Comparison of ENCODE assay signal across 8 mouse cellular contexts in the genomic region with DNA sequence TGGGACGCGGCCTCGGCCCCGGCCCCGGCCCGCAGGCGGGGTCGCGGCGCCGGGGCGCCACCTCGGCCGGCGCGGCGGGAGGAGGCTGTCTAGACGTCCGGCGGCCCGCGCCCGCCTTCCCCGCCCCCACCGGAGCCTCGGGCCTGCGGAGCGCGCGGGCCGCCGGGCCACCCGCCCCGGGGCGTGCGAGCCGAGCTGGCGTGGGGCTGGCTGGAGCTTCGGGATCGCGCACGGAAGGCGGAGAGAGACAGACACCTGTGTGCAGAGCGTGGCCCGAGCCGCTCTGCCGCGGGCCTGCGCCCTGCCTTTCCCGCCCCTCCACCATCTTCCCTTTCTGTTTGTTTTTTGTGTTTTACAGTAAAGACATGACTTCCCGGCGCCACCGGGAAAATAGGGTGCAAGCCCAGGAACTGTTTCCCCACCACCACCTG. TPM values are rescaled to one million over a fixed set of nuclear protein-coding genes. Genes with fewer than 3 reads are reported as not detected.
DNase-seq lines count a peak whose midpoint lies in the region; ATAC-seq and TF ChIP-seq lines count a peak whose summit lies in the region.

No protein-coding gene starts in this region.

- H3K79me2 ChIP-seq in MEL (ENCODE audit: control insufficient read depth, insufficient read depth, low read length, poor library complexity), result peaks cover 50% of the 10 kb centered on the region

- DNase-seq in MEL (ENCODE audit: low read depth, low spot score), result no peak
- peak; percentile 54 for DNase-seq in cerebellum, adult 8-10 months
- peak; percentile 15 to 18 for DNase-seq in frontal cortex, postnatal 25 days (ENCODE audit: low spot score in 2 of 2)
- DNase-seq in left cerebral cortex, adult 2 months (ENCODE audit: extremely low spot score in 1 of 2, low spot score in 2 of 2), result peak; percentile 48 to 49
- peak; percentile 53 to 68 for DNase-seq in lung, postnatal 4 days
- peak; percentile 45 for DNase-seq in right cerebral cortex, adult 18-20 months
- peak; percentile 75 for DNase-seq in thymus, postnatal 4 days

- TF ChIP-seq RAD21 in MEL (IDR thresholded peaks at IDR 0.05; ENCODE audit: low read depth, low read length), result no peak

- H3K27me3 ChIP-seq in MEL (ENCODE audit: control insufficient read depth in 1 of 2, insufficient read depth in 2 of 2, low read length in 2 of 2), result no peaks in the 10 kb centered on the region
- no peaks in the 10 kb centered on the region for H3K27me3 ChIP-seq in hindbrain, embryonic 15.5 days

- peaks cover 10 to 12% of the 10 kb centered on the region in 2 experiments for H3K4me1 ChIP-seq in MEL (ENCODE audit: control insufficient read depth in 1 of 2, insufficient read depth in 2 of 2, low read length in 2 of 2)
- peaks cover 30% of the 10 kb centered on the region for H3K4me1 ChIP-seq in hindbrain, embryonic 15.5 days (replicated peaks)

- H3K9ac ChIP-seq in MEL (ENCODE audit: control insufficient read depth, low read depth, low read length, poor library complexity, severe bottlenecking), result peak overlapping the region; percentile 97
- H3K9ac ChIP-seq in hindbrain, embryonic 15.5 days, result peak overlapping the region; percentile 92

- no peak for TF ChIP-seq POLR2A in MEL (IDR thresholded peaks at IDR 0.05; ENCODE audit: control insufficient read depth in 1 of 2, insufficient read depth in 1 of 2, low read depth in 1 of 2, low read length in 2 of 2, poor library complexity in 1 of 2)

- H3K4me2 ChIP-seq in hindbrain, embryonic 15.5 days, result peak overlapping the region; percentile 61

- no peak for TF ChIP-seq CTCF in MEL (IDR thresholded peaks at IDR 0.05 in 2 of 3, conservative IDR thresholded peaks at IDR 0.05 in 1 of 3; ENCODE audit: control insufficient read depth in 1 of 3, insufficient read depth in 1 of 3, low read depth in 2 of 3, low read length in 3 of 3, poor library complexity in 1 of 3, severe bottlenecking in 1 of 3)
- no peak for TF ChIP-seq CTCF in left cerebral cortex, adult 2 months (IDR thresholded peaks at IDR 0.05)

- H3K9me3 ChIP-seq in MEL (replicated peaks; ENCODE audit: insufficient read depth, low read length), result no peaks in the 10 kb centered on the region
- no peaks in the 10 kb centered on the region for H3K9me3 ChIP-seq in hindbrain, embryonic 15.5 days

- intact Hi-C loops in left cerebral cortex, adult 2 months (cut with DNase I), result loop anchor here (2.0 kb wide), 1 partner anchor 82 kb away; a partner anchor contains a TSS

- peak overlapping the region; percentile 95 for H3K27ac ChIP-seq in MEL (ENCODE audit: control insufficient read depth, low read depth, low read length)
- peak overlapping the region; percentile 95 for H3K27ac ChIP-seq in hindbrain, embryonic 15.5 days (replicated peaks)
- 0 out of 2 replicates have a peak overlapping the region, but pooled peaks have one; percentile 20 for H3K27ac ChIP-seq in left cerebral cortex, adult 2 months

- no peak for TF ChIP-seq EP300 in MEL (IDR thresholded peaks at IDR 0.05; ENCODE audit: low read depth in 1 of 2, low read length in 2 of 2)

- WGBS in hindbrain, embryonic 15.5 days, result 0% methylated on average over 27 of the region's 53 CpGs

- peak; percentile 7; the same call in 1 of the 2 replicates for ATAC-seq in hindbrain, embryonic 15.5 days (ENCODE audit: low FRiP score, low read depth)

- H3K4me3 ChIP-seq in MEL (ENCODE audit: control insufficient read depth in 1 of 2, insufficient read depth in 1 of 2, low read depth in 2 of 2, low read length in 2 of 2), result peak overlapping the region; percentile 95 to 100
- peak overlapping the region; percentile 68 for H3K4me3 ChIP-seq in hindbrain, embryonic 15.5 days
- peak overlapping the region; percentile 90 for H3K4me3 ChIP-seq in left cerebral cortex, adult 2 months

- peaks cover 25 to 28% of the 10 kb centered on the region in 2 experiments for H3K36me3 ChIP-seq in MEL (ENCODE audit: control insufficient read depth in 1 of 2, insufficient read depth in 2 of 2, low read length in 2 of 2)
- peaks cover 21% of the 10 kb centered on the region for H3K36me3 ChIP-seq in hindbrain, embryonic 15.5 days

TF ChIP-seq in MEL, 35 proteins besides CTCF, POLR2A, EP300 and RAD21:
- TF ChIP-seq RCOR1 (IDR thresholded peaks at IDR 0.05; ENCODE audit: low read depth, low read length) (no peak), KAT2A (conservative IDR thresholded peaks at IDR 0.05; ENCODE audit: low read depth, low read length) (no peak), MAX (IDR thresholded peaks at IDR 0.05; ENCODE audit: low read length) (0 out of 2 replicates have a peak, but pooled peaks have one; percentile 10), CHD1 (IDR thresholded peaks at IDR 0.05; ENCODE audit: low read depth, low read length) (no peak)

RNA-seq across cellular contexts. Expression of a gene that starts 0.7 kb away (rescaled TPM):
- total RNA-seq in MEL (2012; rRNA removed), result 35.1 and 36.3 TPM in 2 replicates
- 10 to 100 TPM; 62.2 to 65.5 TPM for polyA plus RNA-seq in MEL (2012; ENCODE audit: insufficient read depth in 1 of 2, insufficient read length in 2 of 2, low read depth in 1 of 2, low replicate concordance in 2 of 2, missing spikeins in 1 of 2)
- polyA plus RNA-seq in hindbrain, embryonic 15.5 days (2015; fragmentation: Nextera tagmentation; extraction: Ambion mirVana), result 65.1 and 67.0 TPM in 2 replicates
- total RNA-seq in left cerebral cortex, adult 2 months (2021), result 10 to 100 TPM; 55.6 to 60.0 TPM

RNA-seq across cellular contexts. Expression of a gene that starts 1.0 kb away (rescaled TPM):
- total RNA-seq in MEL (2012; rRNA removed), result 5.0 and 5.9 TPM in 2 replicates
- polyA plus RNA-seq in MEL (2012; ENCODE audit: insufficient read depth in 1 of 2, insufficient read length in 2 of 2, low read depth in 1 of 2, low replicate concordance in 2 of 2, missing spikeins in 1 of 2), result 10 to 100 TPM in 1 of 2 experiments, 1 to 10 TPM in 1; 6.9 to 61.6 TPM
- 5.1 and 6.1 TPM in 2 replicates for polyA plus RNA-seq in hindbrain, embryonic 15.5 days (2015; fragmentation: Nextera tagmentation; extraction: Ambion mirVana)
- 10 to 100 TPM; 16.8 to 17.7 TPM for total RNA-seq in left cerebral cortex, adult 2 months (2021)

Comparison
In these comparisons a context has a peak if more than half of its experiments do, and no peak if none do; other contexts are left out.
1. H3K27ac ChIP-seq: peak in every context shown above with its lines; median percentile 95 in MEL; 95 in hindbrain, embryonic 15.5 days; 20 in left cerebral cortex, adult 2 months.